Mouse (Mus musculus): ENCODE results near the gene Ptpdc1.

Gene Ptpdc1

GRCm38 (mm10) chr13:48586496-48586895 lies 39.0 kb downstream of the Ptpdc1 start:
- no peak for DNase-seq (ENCODE audit: low spot score)

- no peak for DNase-seq (ENCODE audit: low spot score)
Measured at GRCm38 (mm10) chr13:48585786-48586185, 39.7 kb downstream of the Ptpdc1 start.

GRCm38 (mm10) chr13:48582688-48583379 lies 42.6 kb downstream of the Ptpdc1 start:
- no peak for DNase-seq (ENCODE audit: low spot score)

- DNase-seq (ENCODE audit: low spot score): no peak
Measured at GRCm38 (mm10) chr13:48578616-48579015, 46.8 kb downstream of the Ptpdc1 start.

GRCm38 (mm10) chr13:48577836-48578235 lies 47.6 kb downstream of the Ptpdc1 start:
- no peak for DNase-seq (ENCODE audit: low spot score)

- DNase-seq (ENCODE audit: low spot score): no peak
Measured at GRCm38 (mm10) chr13:48577007-48577406, 48.5 kb downstream of the Ptpdc1 start.

- no peak for DNase-seq (ENCODE audit: low spot score)
Measured at GRCm38 (mm10) chr13:48574718-48575117, 50.7 kb downstream of the Ptpdc1 start.

- no peak for DNase-seq (ENCODE audit: low spot score)
Measured at GRCm38 (mm10) chr13:48573525-48574355, 51.7 kb downstream of the Ptpdc1 start.

- no peak for DNase-seq (ENCODE audit: low spot score)
Measured at GRCm38 (mm10) chr13:48572127-48572526, 53.3 kb downstream of the Ptpdc1 start.

GRCm38 (mm10) chr13:48571298-48571697 lies 54.2 kb downstream of the Ptpdc1 start:
- DNase-seq (ENCODE audit: low spot score): no peak

GRCm38 (mm10) chr13:48569576-48570132 lies 55.8 kb downstream of the Ptpdc1 start:
- DNase-seq (ENCODE audit: low spot score): no peak

- DNase-seq (ENCODE audit: low spot score): no peak
Measured at GRCm38 (mm10) chr13:48567646-48568045, 57.8 kb downstream of the Ptpdc1 start.

- DNase-seq (ENCODE audit: low spot score): no peak
Measured at GRCm38 (mm10) chr13:48566116-48566935, 59.1 kb downstream of the Ptpdc1 start.

GRCm38 (mm10) chr13:48564881-48565600 lies 60.4 kb downstream of the Ptpdc1 start:
- DNase-seq (ENCODE audit: low spot score): no peak

GRCm38 (mm10) chr13:48562336-48562735 lies 63.1 kb downstream of the Ptpdc1 start:
- no peak for DNase-seq (ENCODE audit: low spot score)

- no peak for DNase-seq (ENCODE audit: low spot score)
Measured at GRCm38 (mm10) chr13:48561481-48561880, 64.0 kb downstream of the Ptpdc1 start.

- DNase-seq (ENCODE audit: low spot score): no peak
Measured at GRCm38 (mm10) chr13:48555976-48556375, 69.5 kb downstream of the Ptpdc1 start.

- DNase-seq (ENCODE audit: low spot score): no peak
Measured at GRCm38 (mm10) chr13:48554552-48554951, 70.9 kb downstream of the Ptpdc1 start.

- no peak for DNase-seq (ENCODE audit: low spot score)
Measured at GRCm38 (mm10) chr13:48553511-48553910, 72.0 kb downstream of the Ptpdc1 start.

- DNase-seq (ENCODE audit: low spot score): no peak
Measured at GRCm38 (mm10) chr13:48552181-48553090, 73.0 kb downstream of the Ptpdc1 start.

Measured in spleen, adult 12 weeks (tissue).